In the genomic region with DNA sequence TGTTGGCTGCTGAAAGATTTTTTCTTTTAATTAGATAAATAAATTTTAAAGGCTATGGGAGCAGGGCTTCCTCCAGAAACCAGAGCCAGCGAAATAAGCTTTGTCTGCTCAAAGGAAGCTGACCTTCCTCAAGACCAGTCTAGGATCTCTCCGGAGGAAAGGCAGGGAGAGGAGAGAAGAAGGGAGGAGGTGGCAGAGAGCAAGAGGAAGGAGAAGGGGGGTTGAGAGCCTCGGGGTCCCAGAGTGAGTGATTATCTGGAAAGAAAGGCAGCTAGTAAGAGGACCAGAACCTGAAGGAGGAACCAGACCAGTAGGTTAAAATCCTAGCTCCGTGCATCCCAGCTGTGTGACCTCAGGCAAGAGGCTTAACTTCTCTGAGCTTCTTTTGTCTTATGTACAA, we compare ENCODE assay signal across 9 mouse cellular contexts. TPM values are rescaled to one million over a fixed set of nuclear protein-coding genes. Genes with fewer than 3 reads are reported as not detected.
DNase-seq lines count a peak whose midpoint lies in the region; ATAC-seq lines count a peak whose summit lies in the region.
"Had no signal": no experiment of that assay in that cellular context is flagged by ENCODE, and none has a peak within 500 bp of the region (broad histone marks: within the 10 kb centered on the region; RNA-seq: fewer than 3 reads in every experiment).

No protein-coding gene starts in this region.

- no peaks in the 10 kb centered on the region for H3K36me3 ChIP-seq in heart, embryonic 12.5 days
- no peaks in the 10 kb centered on the region for H3K36me3 ChIP-seq in forebrain, embryonic 16.5 days (ENCODE audit: control insufficient read depth, insufficient read depth)
- H3K36me3 ChIP-seq in midbrain, embryonic 12.5 days, result no peaks in the 10 kb centered on the region
- H3K36me3 ChIP-seq: liver, embryonic 15.5 days had no signal

- DNase-seq in heart, adult 8-10 months (ENCODE audit: low spot score), result no peak
- peak; percentile 25 for DNase-seq in Muller cell, postnatal 12 days (ENCODE audit: inconsistent ontology term)
- no peak for DNase-seq in B cell, adult 2 months
- no peak for DNase-seq in urinary bladder, postnatal 4 days (ENCODE audit: low spot score in 2 of 2)

- no peak for ATAC-seq in heart, embryonic 12.5 days (ENCODE audit: insufficient number of reproducible peaks, low FRiP score)
- peak; percentile 1; the same call in 1 of the 2 replicates for ATAC-seq in forebrain, embryonic 16.5 days
- ATAC-seq in midbrain, embryonic 12.5 days (ENCODE audit: low FRiP score, low read depth), result peak; percentile 32
- ATAC-seq in erythroblast, adult 5-6 weeks (replicated peaks; ENCODE audit: low FRiP score, poor library complexity, severe bottlenecking), result no peak

- H3K9me3 ChIP-seq in heart, embryonic 12.5 days (replicated peaks), result no peaks in the 10 kb centered on the region
- no peaks in the 10 kb centered on the region for H3K9me3 ChIP-seq in forebrain, embryonic 16.5 days (ENCODE audit: control insufficient read depth, low read length)
- H3K9me3 ChIP-seq in midbrain, embryonic 12.5 days, result no peaks in the 10 kb centered on the region
- H3K9me3 ChIP-seq: liver, embryonic 15.5 days had no signal

- H3K27me3 ChIP-seq in heart, embryonic 12.5 days (replicated peaks), result peaks cover 12% of the 10 kb centered on the region; the same call in 1 of the 2 replicates
- H3K27me3 ChIP-seq in forebrain, embryonic 16.5 days (replicated peaks; ENCODE audit: control insufficient read depth, insufficient read depth, low read length), result no peaks in the 10 kb centered on the region
- H3K27me3 ChIP-seq in midbrain, embryonic 12.5 days, result peaks cover 31% of the 10 kb centered on the region
- H3K27me3 ChIP-seq: liver, embryonic 15.5 days had no signal

- 29% methylated on average over 4 of the region's 4 CpGs for WGBS in heart, embryonic 12.5 days
- WGBS in forebrain, embryonic 16.5 days, result 13% methylated on average over 4 of the region's 4 CpGs
- WGBS in midbrain, embryonic 12.5 days, result 14% methylated on average over 4 of the region's 4 CpGs

- H3K4me1 ChIP-seq in heart, embryonic 12.5 days (replicated peaks), result peaks cover 27% of the 10 kb centered on the region
- H3K4me1 ChIP-seq in forebrain, embryonic 16.5 days (replicated peaks; ENCODE audit: control insufficient read depth, insufficient read depth, low read length), result peaks cover 21% of the 10 kb centered on the region
- H3K4me1 ChIP-seq in midbrain, embryonic 12.5 days, result peaks cover 16% of the 10 kb centered on the region
- H3K4me1 ChIP-seq: liver, embryonic 15.5 days had no signal

- peak overlapping the region; percentile 65 for H3K4me2 ChIP-seq in heart, embryonic 12.5 days
- H3K4me2 ChIP-seq in forebrain, embryonic 16.5 days (ENCODE audit: low read length), result peak overlapping the region; percentile 54
- peak overlapping the region; percentile 33 for H3K4me2 ChIP-seq in midbrain, embryonic 12.5 days (replicated peaks)
- H3K4me2 ChIP-seq: liver, embryonic 15.5 days had no signal

- peak overlapping the region; percentile 78 for H3K27ac ChIP-seq in heart, embryonic 12.5 days (ENCODE audit: poor library complexity, severe bottlenecking)
- peak overlapping the region; percentile 69; the same call in 1 of the 2 replicates for H3K27ac ChIP-seq in forebrain, embryonic 16.5 days (ENCODE audit: low read length)
- no peak overlapping the region; the same call in 1 of the 2 replicates for H3K27ac ChIP-seq in midbrain, embryonic 12.5 days (replicated peaks)
- H3K27ac ChIP-seq: liver, embryonic 15.5 days had no signal

- H3K9ac ChIP-seq in heart, embryonic 12.5 days, result peak overlapping the region; percentile 46; the same call in 1 of the 2 replicates
- H3K9ac ChIP-seq in forebrain, embryonic 16.5 days (replicated peaks; ENCODE audit: low read depth, low read length), result 0 out of 2 replicates have a peak overlapping the region, but pooled peaks have one; percentile 26
- H3K9ac ChIP-seq in midbrain, embryonic 12.5 days (replicated peaks), result no peak overlapping the region
- H3K9ac ChIP-seq: liver, embryonic 15.5 days had no signal

- peak overlapping the region; percentile 26 for H3K4me3 ChIP-seq in heart, embryonic 12.5 days
- H3K4me3 ChIP-seq in forebrain, embryonic 16.5 days (replicated peaks; ENCODE audit: low read length), result no peak overlapping the region
- H3K4me3 ChIP-seq in midbrain, embryonic 12.5 days, result 0 out of 2 replicates have a peak overlapping the region, but pooled peaks have one; percentile 10
- H3K4me3 ChIP-seq: liver, embryonic 15.5 days had no signal

RNA-seq across cellular contexts. Expression of gene Pmepa1, which starts 31.7 kb away (rescaled TPM):
- 4.0 and 4.5 TPM in 2 replicates for polyA plus RNA-seq in heart, embryonic 12.5 days (2016; fragmentation: Nextera tagmentation; extraction: Ambion mirVana)
- total RNA-seq in heart, adult 8-10 months (2022), result 10 to 100 TPM; 24.5 to 31.5 (median 27.0) TPM
- 7.2 and 7.3 TPM in 2 replicates for polyA plus RNA-seq in forebrain, embryonic 16.5 days (2015; fragmentation: Nextera tagmentation; extraction: Ambion mirVana)
- 4.6 and 4.8 TPM in 2 replicates for polyA plus RNA-seq in midbrain, embryonic 12.5 days (2016; fragmentation: Nextera tagmentation; extraction: Ambion mirVana)
- 0.96 TPM in 1 of 2 replicates, not detected in the other for total RNA-seq in erythroblast, adult 5-6 weeks (2015; ENCODE audit: low replicate concordance)
- not detected in 2 replicates for total RNA-seq in erythroblast, adult 5-6 weeks (2017; ENCODE audit: low replicate concordance)

Comparison
In these comparisons a context has a peak if more than half of its experiments do, and no peak if none do; other contexts are left out.
1. ATAC-seq: peak in forebrain, embryonic 16.5 days (single experiment) and midbrain, embryonic 12.5 days (single experiment); none in heart, embryonic 12.5 days (single experiment) and erythroblast, adult 5-6 weeks (single experiment).
2. Peak in every context shown above with its lines, with median percentiles within 50 percentile points of each other: H3K4me2 ChIP-seq.